Mouse (Mus musculus) right cerebral cortex, adult 18-20 months (tissue): ENCODE measurements at regions not wholly inside any gene's neighbourhood (a gene's known extent, or its start where the extent isn't known, plus 50 kb on each side); places are given as distances from the start of the nearest gene placed in this dataset.

Experiments
- DNase-seq: peaks from one replicate; pipeline ENCODE4 v3.0.0; 2022; ENCODE audit warnings: mixed read lengths

- DNase-seq, result no peak
Observed at GRCm38 (mm10) chr14:113566885-113567284, 252.5 kb downstream of the Tpm3-rs7 start.

- DNase-seq, result no peak
Observed at GRCm38 (mm10) chr14:113590811-113591210, 276.4 kb downstream of the Tpm3-rs7 start.

DNA sequence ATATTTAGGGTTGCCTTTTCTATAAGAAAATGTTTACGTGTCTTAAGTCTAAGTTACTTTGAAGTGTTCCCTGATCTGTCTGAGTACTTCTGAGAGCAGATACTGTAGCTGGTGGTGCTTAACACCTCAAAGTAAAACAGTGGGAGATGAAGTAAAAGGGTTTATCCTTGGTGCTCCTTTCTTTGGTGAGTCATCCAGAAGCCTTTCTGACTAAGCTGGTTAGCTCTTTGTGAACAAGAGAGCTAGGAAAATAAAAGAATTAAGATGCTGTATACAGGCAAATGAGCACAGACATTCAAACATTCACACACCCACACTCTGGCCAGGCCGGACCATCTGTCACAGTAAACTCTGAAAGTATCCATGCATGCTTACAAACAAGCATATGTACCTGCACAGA is 312.7 kb downstream of the Tpm3-rs7 start:
- peak; percentile 5 for DNase-seq

DNA sequence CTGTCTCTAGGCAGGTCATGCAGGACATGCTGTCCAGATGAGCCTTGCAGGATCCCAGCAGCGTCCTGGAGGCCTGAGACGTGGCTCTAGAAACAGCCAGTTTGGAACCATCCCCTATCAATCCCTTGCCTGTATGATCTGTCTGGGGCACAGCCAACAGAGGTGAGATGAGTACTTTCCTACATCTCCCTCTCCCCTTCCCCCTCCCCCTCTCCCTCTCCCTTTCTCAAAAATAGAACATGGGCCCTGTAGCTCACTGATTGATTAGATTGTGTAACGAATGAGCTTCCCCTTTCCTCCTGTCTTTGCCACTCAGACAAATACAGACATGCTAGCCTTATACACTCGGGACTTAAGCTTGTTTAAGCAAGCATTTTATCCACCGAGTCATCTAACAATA is 336.9 kb downstream of the Tpm3-rs7 start:
- no peak for DNase-seq

DNA sequence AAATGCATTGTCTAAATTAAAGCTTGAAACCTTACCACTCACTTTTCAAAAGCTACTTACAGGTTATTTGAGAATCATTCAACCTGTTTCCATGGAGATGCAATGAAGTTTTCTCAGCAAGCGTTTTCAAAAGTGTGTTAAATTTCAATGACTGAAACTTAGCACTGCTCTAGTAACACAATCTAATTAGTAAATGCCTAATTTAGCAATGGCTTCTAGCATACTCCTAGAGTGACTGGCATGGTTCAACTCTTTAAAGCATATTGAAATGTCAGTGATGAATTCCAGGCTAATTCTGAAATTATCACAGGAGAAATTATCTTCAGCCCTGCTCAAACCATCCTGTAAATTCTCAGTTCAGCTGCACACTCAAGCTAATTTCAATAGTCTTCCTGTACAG is 342.5 kb downstream of the Tpm3-rs7 start:
- no peak for DNase-seq

- no peak for DNase-seq
Observed at GRCm38 (mm10) chr14:113668660-113669059, 354.3 kb downstream of the Tpm3-rs7 start.

- no peak for DNase-seq
Observed at GRCm38 (mm10) chr14:113669386-113669785, 355.0 kb downstream of the Tpm3-rs7 start.

DNA sequence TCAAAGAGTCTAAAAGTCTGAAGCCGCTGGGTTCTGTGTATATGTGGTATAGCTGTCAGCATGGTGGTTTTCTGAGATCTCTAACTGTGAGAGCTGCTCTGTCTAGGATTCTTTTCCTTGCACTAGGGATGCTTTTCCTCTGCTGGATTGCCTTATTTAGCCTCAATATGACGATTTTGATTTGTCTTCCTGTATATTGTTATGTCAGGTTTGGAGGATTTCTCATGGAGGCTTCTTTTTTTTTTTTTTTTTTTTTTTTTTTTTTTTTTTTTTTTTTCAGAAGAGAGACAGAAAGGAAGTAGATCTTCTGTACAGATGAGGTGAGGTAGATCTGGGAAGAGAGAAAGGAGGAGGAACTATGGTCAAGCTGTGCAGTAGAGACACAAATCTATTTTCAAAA is 396.5 kb downstream of the Tpm3-rs7 start:
- DNase-seq, result no peak
